In genomic region chr8:95363849-95364248, GRCm38 (mm10) we compare ENCODE assay signal across 23 mouse cellular contexts. TPM values are rescaled to one million over a fixed set of nuclear protein-coding genes. Genes with fewer than 3 reads are reported as not detected.
"Had no signal": no experiment of that assay in that cellular context is flagged by ENCODE, and none has a peak within 500 bp of the region (broad histone marks: within the 10 kb centered on the region; RNA-seq: fewer than 3 reads in every experiment).

No protein-coding gene starts in this region.

- H3K27me3 ChIP-seq: midbrain, embryonic 13.5 days; neural tube, embryonic 13.5 days; stomach, embryonic 15.5 days had no signal

- ATAC-seq: liver, postnatal 0 days; midbrain, embryonic 13.5 days; midbrain, embryonic 16.5 days had no signal

- H3K27ac ChIP-seq: kidney, postnatal 0 days; layer of hippocampus, adult 2 months; liver, embryonic 14.5 days; midbrain, embryonic 10.5 days; midbrain, embryonic 13.5 days; neural tube, embryonic 13.5 days; stomach, embryonic 15.5 days had no signal

- H3K4me3 ChIP-seq: layer of hippocampus, adult 2 months; megakaryocyte, embryonic 14.5 days; midbrain, embryonic 10.5 days; midbrain, embryonic 13.5 days; myocyte; neural tube, embryonic 13.5 days; stomach, embryonic 15.5 days had no signal

- H3K4me2 ChIP-seq: lung, embryonic 14.5 days; midbrain, embryonic 13.5 days; neural tube, embryonic 13.5 days; stomach, embryonic 15.5 days had no signal

- H3K9ac ChIP-seq: liver, embryonic 14.5 days; liver, postnatal 0 days; lung, embryonic 14.5 days; midbrain, embryonic 13.5 days; neural tube, embryonic 13.5 days; stomach, embryonic 15.5 days had no signal

- DNase-seq: kidney, adult 2 months; kidney, postnatal 25 days; layer of hippocampus, adult 9-11 months; liver, postnatal 0 days; lung, embryonic 14.5 days; lung, postnatal 10 days; lung, postnatal 36 days; thymus, adult 18-20 months; thymus, postnatal 4 days had no signal

- H3K9me3 ChIP-seq: megakaryocyte, embryonic 14.5 days; midbrain, embryonic 10.5 days; stomach, embryonic 15.5 days had no signal

RNA-seq across cellular contexts. Expression of gene Tepp, which starts 53.5 kb away (rescaled TPM):
- polyA plus RNA-seq: intestine, embryonic 14.5 days; large intestine, adult 2 months; liver, adult 2 months; liver, embryonic 14.5 days; liver, postnatal 0 days; midbrain, embryonic 10.5 days; myocyte had no signal

RNA-seq across cellular contexts. Expression of gene Cngb1, which starts 57.5 kb away (rescaled TPM):
- polyA plus RNA-seq: limb, embryonic 11.5 days; midbrain, embryonic 10.5 days had no signal
